Mouse (Mus musculus): ENCODE data around the gene Zfyve28. TPM values are rescaled to one million over a fixed set of nuclear protein-coding genes. Genes with fewer than 3 reads are reported as not detected.

Gene Zfyve28
- polyA plus RNA-seq, 1 experiment from 2014 or later: 7.8 TPM

DNA sequence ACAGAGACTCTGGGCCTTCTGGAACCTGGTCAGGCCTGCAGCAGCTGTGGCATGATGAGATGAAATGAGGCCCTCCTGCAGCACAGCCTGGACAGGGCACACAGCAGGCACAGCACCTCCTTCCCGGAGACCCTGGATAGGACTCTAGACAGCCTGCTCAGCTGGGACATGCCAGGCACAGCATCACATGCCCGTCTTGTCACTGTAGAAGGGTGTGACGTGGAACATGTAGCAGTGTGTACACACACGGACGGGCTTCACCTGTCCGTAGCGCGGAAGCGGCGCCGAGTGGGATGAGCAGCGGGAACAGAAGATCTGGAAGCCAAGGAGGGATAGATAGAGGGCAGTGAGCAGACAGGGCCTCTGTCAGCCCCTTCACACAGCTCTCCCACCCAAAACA is 92.5 kb downstream of the Zfyve28 start:
- 95% methylated on average over 12 of the region's 12 CpGs for WGBS (ENCODE audit: missing documents)

GRCm38 (mm10) chr5:34194975-34195662 is 93.1 kb downstream of the Zfyve28 start:
- H3K79me2 ChIP-seq (ENCODE audit: inconsistent target): no peaks in the 10 kb centered on the region
- WGBS (ENCODE audit: missing documents): 65% methylated on average over 6 of the region's 6 CpGs
- H3K36me3 ChIP-seq (ENCODE audit: inconsistent target): no peaks in the 10 kb centered on the region
- no peak overlapping the region for H3K4me3 ChIP-seq (ENCODE audit: inconsistent target)
- H3K27ac ChIP-seq: no peak overlapping the region

More for the DNA sequence above, 92.5 kb downstream of the Zfyve28 start:
- Histone ChIP-seq H3K36me3 (ENCODE audit: inconsistent target) (no peaks in the 10 kb centered on the region), H3K4me3 (ENCODE audit: inconsistent target) (no peak overlapping the region), H3K79me2 (ENCODE audit: inconsistent target) (no peaks in the 10 kb centered on the region), H3K27ac (no peak overlapping the region)

GRCm38 (mm10) chr5:34194426-34194825 is 93.8 kb downstream of the Zfyve28 start:
- Histone ChIP-seq H3K4me3 (ENCODE audit: inconsistent target) (no peak overlapping the region), H3K27ac (no peak overlapping the region), H3K36me3 (ENCODE audit: inconsistent target) (no peaks in the 10 kb centered on the region), H3K79me2 (ENCODE audit: inconsistent target) (no peaks in the 10 kb centered on the region)
- 100% methylated on average over 1 of the region's 1 CpGs for WGBS (ENCODE audit: missing documents)

- no peak overlapping the region for H3K27ac ChIP-seq
- H3K36me3 ChIP-seq (ENCODE audit: inconsistent target): no peaks in the 10 kb centered on the region
- no peaks in the 10 kb centered on the region for H3K79me2 ChIP-seq (ENCODE audit: inconsistent target)
- no peak overlapping the region for H3K4me3 ChIP-seq (ENCODE audit: inconsistent target)
- WGBS (ENCODE audit: missing documents): 67% methylated on average over 4 of the region's 4 CpGs
Measured at GRCm38 (mm10) chr5:34191843-34192242, 96.4 kb downstream of the Zfyve28 start.

DNA sequence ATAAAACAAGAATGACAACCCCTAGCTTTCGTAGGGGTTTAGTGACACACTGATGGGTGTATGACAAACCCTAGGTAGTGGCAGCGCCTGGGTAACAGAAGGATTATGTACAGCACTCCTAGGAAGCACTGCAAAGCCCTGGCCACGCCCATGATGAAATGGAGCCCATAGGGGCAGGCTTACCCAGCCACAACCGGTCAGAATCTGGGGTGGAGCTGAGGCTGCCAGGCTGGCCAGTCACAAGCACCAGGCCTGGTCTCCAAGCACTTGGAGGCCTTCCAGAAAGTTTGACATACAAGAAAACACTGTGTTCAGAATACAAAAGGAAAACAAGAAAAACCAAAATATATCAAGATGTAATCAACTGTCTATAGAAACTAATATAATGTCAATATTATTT is 97.2 kb downstream of the Zfyve28 start:
- Histone ChIP-seq H3K79me2 (ENCODE audit: inconsistent target) (peaks cover 6% of the 10 kb centered on the region; the same call in 1 of the 2 replicates), H3K36me3 (ENCODE audit: inconsistent target) (no peaks in the 10 kb centered on the region), H3K27ac (no peak overlapping the region), H3K4me3 (ENCODE audit: inconsistent target) (no peak overlapping the region)
- 70% methylated on average over 4 of the region's 4 CpGs for WGBS (ENCODE audit: missing documents)

DNA sequence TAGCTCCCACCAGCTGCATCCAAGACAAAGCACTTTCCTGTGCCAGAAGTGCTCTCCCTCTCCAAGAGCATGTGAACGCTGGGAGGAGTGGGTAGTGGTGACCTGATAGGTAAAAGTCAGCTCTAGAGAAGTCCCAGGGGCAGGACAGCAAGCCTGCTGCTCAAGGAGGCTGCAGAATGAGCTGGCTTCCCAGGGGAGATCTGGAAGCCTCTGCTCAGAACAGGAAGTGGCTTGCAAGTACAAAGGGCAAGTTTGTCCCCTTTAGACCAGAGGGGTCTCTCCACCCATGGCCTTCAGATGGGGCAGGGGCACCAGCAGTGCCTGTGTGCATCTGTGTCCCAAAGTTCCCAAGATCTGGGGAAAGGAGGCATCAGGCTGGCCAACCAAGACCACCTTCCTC is 98.7 kb downstream of the Zfyve28 start:
- 89% methylated on average over 1 of the region's 1 CpGs for WGBS (ENCODE audit: missing documents)
- H3K27ac ChIP-seq: no peak overlapping the region
- H3K36me3 ChIP-seq (ENCODE audit: inconsistent target): no peaks in the 10 kb centered on the region
- peaks cover 21% of the 10 kb centered on the region; the same call in 1 of the 2 replicates for H3K79me2 ChIP-seq (ENCODE audit: inconsistent target)
- H3K4me3 ChIP-seq (ENCODE audit: inconsistent target): no peak overlapping the region

- H3K36me3 ChIP-seq (ENCODE audit: inconsistent target): peaks cover 3% of the 10 kb centered on the region; the same call in 1 of the 2 replicates
- H3K27ac ChIP-seq: no peak overlapping the region
- H3K4me3 ChIP-seq (ENCODE audit: inconsistent target): no peak overlapping the region
- 18% methylated on average over 2 of the region's 2 CpGs for WGBS (ENCODE audit: missing documents)
- H3K79me2 ChIP-seq (ENCODE audit: inconsistent target): peaks cover 22% of the 10 kb centered on the region; the same call in 1 of the 2 replicates
Measured at GRCm38 (mm10) chr5:34188856-34189255, 99.4 kb downstream of the Zfyve28 start.

GRCm38 (mm10) chr5:34187601-34188316 is 100.5 kb downstream of the Zfyve28 start, which contains the start of gene Mxd4:
Gene Mxd4 (minus strand): TSS chr5:34187720.
- peaks cover 22% of the 10 kb centered on the region; the same call in 1 of the 2 replicates for H3K79me2 ChIP-seq (ENCODE audit: inconsistent target)
- peaks cover 9% of the 10 kb centered on the region; the same call in 1 of the 2 replicates for H3K36me3 ChIP-seq (ENCODE audit: inconsistent target)
- WGBS (ENCODE audit: missing documents): 1% methylated on average over 55 of the region's 60 CpGs
- H3K27ac ChIP-seq: peak within 1 kb of the TSS; percentile 55
- H3K4me3 ChIP-seq (ENCODE audit: inconsistent target): peak within 1 kb of the TSS; percentile 58

- under 1% methylated on average over 46 of the region's 46 CpGs for WGBS (ENCODE audit: missing documents)
- no peak overlapping the region for H3K27ac ChIP-seq
- peaks cover 9% of the 10 kb centered on the region; the same call in 1 of the 2 replicates for H3K36me3 ChIP-seq (ENCODE audit: inconsistent target)
- peaks cover 22% of the 10 kb centered on the region; the same call in 1 of the 2 replicates for H3K79me2 ChIP-seq (ENCODE audit: inconsistent target)
- peak overlapping the region; percentile 49 for H3K4me3 ChIP-seq (ENCODE audit: inconsistent target)
Measured at GRCm38 (mm10) chr5:34186961-34187391, 101.3 kb downstream of the Zfyve28 start.

GRCm38 (mm10) chr5:34186391-34186790 is 101.9 kb downstream of the Zfyve28 start:
- Histone ChIP-seq H3K27ac (no peak overlapping the region), H3K79me2 (ENCODE audit: inconsistent target) (peaks cover 22% of the 10 kb centered on the region; the same call in 1 of the 2 replicates), H3K36me3 (ENCODE audit: inconsistent target) (peaks cover 14% of the 10 kb centered on the region; the same call in 1 of the 2 replicates), H3K4me3 (ENCODE audit: inconsistent target) (peak overlapping the region; percentile 49)
- WGBS (ENCODE audit: missing documents): 58% methylated on average over 2 of the region's 2 CpGs

GRCm38 (mm10) chr5:34185791-34186190 is 102.5 kb downstream of the Zfyve28 start:
- Histone ChIP-seq H3K79me2 (ENCODE audit: inconsistent target) (peaks cover 22% of the 10 kb centered on the region; the same call in 1 of the 2 replicates), H3K4me3 (ENCODE audit: inconsistent target) (no peak overlapping the region), H3K27ac (no peak overlapping the region), H3K36me3 (ENCODE audit: inconsistent target) (peaks cover 17% of the 10 kb centered on the region; the same call in 1 of the 2 replicates)

DNA sequence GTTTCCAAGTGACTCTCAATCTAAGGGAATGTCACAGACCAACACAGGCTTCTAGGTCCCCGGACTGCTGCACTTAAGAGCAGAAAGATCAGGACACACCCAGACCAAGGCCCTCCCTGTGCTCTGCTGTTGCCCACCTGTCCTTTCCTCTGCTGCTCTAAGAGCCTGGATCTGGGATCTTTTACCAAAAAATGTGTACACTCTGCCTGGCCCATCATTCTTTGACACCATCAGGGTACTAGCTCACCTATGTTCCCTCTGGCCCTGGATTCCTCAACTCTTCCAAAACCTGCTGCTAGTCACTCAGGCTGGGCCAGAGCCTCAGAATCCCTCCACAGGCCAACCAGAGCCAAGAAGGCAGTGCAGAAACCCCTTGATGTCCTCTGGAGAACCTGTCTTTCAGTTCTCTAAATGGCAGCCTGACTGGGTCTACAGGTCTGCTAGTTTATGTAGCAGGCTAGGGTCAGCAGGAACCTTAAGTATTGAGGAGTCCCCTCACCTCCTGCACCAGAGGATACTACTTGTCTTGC is 103.1 kb downstream of the Zfyve28 start:
- Histone ChIP-seq H3K27ac (no peak overlapping the region), H3K4me3 (ENCODE audit: inconsistent target) (no peak overlapping the region), H3K36me3 (ENCODE audit: inconsistent target) (peaks cover 20% of the 10 kb centered on the region; the same call in 1 of the 2 replicates), H3K79me2 (ENCODE audit: inconsistent target) (peaks cover 22% of the 10 kb centered on the region; the same call in 1 of the 2 replicates)
- 95% methylated on average over 1 of the region's 1 CpGs for WGBS (ENCODE audit: missing documents)

DNA sequence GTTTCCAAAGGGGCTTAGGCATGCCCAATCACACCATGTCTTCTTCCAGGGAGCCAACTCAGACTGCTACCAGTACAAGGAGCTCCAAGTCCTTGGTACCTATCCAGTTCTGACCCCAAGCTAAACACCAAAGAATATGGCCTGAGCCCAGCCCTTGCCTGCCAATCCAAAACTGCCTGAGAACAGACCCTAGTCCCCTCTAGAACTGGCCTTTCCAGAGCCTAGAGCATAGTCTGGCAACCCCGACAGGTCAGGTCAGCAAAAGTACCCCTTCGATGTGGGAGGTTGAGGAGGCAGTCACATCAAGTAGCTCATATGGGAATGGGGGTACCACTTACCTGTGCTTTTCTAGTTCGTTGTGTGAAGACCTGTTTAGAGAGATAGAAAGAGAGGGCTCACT is 104.3 kb downstream of the Zfyve28 start:
- H3K27ac ChIP-seq: no peak overlapping the region
- H3K36me3 ChIP-seq (ENCODE audit: inconsistent target): peaks cover 26% of the 10 kb centered on the region; the same call in 1 of the 2 replicates
- 94% methylated on average over 3 of the region's 3 CpGs for WGBS (ENCODE audit: missing documents)
- no peak overlapping the region for H3K4me3 ChIP-seq (ENCODE audit: inconsistent target)
- H3K79me2 ChIP-seq (ENCODE audit: inconsistent target): peaks cover 22% of the 10 kb centered on the region; the same call in 1 of the 2 replicates

DNA sequence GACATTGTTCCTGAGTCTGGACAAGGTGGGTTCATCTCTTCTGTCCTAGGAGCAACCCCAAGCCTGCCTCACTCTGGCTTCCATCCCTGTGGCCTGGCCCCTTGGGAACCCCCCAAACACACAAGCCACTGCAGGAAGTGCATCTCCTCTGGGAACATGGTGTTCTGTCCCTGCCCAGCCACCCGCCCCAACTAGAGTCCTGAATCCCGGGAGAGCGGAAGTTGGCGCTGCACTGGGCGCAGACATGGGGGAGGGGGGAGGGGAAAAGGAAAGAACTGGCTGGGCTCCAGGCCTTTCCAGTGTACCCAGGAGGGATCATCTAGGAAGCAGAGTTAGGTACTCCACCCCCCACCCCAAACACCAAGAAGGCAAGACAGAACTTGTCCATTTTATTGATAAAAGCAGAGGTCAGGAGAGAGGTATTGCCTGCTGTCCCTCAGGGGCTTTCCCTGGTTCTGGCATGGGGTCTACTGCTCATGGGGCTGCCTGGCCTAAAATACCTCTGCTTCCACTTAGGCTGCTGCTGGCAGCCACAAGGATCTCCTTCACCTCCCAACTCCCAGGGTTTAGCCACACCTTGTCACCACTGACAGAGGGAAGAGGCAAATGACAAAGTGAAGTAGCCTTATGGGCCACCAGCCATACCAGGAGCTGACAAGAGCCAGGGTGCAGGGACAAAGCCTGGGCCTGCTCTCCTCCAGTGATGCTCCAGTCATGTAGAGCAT is 104.9 kb downstream of the Zfyve28 start:
- H3K4me3 ChIP-seq (ENCODE audit: inconsistent target): no peak overlapping the region
- H3K27ac ChIP-seq: no peak overlapping the region
- H3K36me3 ChIP-seq (ENCODE audit: inconsistent target): peaks cover 32% of the 10 kb centered on the region; the same call in 1 of the 2 replicates
- peaks cover 22% of the 10 kb centered on the region; the same call in 1 of the 2 replicates for H3K79me2 ChIP-seq (ENCODE audit: inconsistent target)
- WGBS (ENCODE audit: missing documents): 92% methylated on average over 4 of the region's 5 CpGs

All from macrophage (primary cell).